Mouse (Mus musculus): ENCODE results near the gene Gls.

The Gls gene

DNA sequence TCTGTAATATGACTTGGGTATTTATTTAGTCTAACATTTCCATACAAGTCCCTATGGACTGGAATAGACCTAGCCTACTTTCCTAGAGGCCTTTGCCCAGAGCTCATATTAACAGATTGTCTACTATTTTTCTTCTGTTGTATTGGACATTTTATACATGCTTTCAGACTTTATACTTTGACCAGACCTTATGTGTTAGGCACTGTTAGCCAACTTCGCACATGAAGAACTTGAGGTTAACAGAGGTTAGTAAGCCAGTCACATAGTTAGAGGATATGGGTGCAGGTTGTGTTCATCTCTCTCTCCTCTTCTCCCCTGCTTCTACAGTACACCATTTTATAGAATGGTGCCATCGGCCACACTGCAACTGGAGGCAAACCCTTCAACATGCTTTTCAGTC lies 75.0 kb downstream of the Gls start:
- no peak for DNase-seq (ENCODE audit: low read depth, low spot score)

DNA sequence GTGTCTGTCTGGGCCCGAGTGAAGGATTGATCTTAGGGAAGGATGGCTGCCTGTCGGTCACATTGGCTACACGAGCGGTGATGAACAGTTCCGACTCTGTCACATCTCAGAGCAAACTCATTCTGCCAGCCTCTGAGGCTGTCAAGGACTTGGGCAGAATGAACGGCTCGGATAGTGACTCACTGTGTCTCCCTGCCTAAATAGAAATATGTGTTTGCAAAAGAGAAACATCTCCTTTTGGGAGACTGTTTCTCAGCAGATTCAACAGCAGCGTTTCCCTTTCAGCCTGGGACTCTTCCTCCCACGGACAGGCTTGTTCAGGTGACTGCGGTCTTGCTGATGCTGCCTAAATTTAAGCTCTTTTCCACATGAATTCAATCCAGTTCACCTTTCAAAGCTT lies 76.7 kb downstream of the Gls start:
- DNase-seq (ENCODE audit: low read depth, low spot score) = no peak

DNA sequence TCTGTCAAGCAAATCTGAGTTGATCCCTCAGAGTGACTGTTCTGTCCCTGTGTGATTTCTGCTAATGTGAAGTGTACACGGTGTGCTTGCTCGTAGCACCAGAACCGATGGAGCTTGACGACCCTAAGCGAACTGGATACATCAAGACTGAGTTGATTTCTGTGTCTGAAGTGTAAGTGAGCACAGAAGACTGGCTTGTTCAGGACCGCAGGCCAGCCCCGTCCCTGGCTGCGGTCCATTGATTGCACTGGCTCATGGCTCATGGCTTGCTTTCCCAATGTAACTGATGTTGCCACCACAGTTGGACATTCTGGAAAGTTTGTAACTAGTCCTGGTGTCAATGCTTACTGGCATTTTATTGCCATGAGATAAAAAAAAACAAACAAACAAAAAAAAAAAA lies 78.1 kb downstream of the Gls start:
- no peak for DNase-seq (ENCODE audit: low read depth, low spot score)

DNA sequence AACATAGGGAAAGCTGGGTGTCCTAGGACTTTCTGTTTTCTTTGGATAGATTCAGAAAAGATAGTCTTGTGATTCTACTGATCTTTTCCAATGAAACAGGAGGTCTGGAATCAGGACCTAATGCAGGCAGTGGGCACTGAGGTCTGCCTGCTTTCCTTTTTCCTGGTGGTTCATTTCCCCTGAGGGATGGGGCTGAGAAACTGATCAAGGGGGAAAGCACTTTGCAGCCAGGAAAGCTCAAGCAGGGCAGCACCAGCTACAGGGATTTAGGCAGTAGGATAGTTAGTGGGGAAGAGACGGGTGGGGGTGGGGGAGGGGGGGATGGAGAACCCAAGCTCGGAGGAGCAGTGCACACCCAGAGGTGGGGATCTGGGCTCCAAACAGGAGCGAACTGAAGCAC lies 80.1 kb downstream of the Gls start:
- no peak for DNase-seq (ENCODE audit: low read depth, low spot score)

DNA sequence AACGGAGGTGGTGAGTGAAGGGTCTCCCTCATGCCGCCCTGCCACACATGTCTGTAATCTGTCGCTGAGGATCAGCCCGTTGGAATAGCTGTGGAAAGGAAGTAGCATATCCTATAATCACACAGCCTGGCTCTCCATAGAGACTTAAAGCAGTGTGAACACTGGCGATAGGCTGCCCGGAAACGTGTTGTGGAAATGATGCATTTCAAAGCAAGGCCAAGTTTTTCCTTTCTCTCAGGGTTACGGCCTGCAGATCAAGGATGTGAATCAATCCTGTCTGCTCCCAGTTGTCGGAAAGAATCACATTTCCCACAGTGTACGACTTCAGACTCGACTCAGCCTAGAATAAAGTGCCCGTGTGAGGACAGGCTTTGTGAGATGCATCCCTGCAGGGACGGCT lies 80.7 kb downstream of the Gls start:
- DNase-seq (ENCODE audit: low read depth, low spot score) = no peak

DNA sequence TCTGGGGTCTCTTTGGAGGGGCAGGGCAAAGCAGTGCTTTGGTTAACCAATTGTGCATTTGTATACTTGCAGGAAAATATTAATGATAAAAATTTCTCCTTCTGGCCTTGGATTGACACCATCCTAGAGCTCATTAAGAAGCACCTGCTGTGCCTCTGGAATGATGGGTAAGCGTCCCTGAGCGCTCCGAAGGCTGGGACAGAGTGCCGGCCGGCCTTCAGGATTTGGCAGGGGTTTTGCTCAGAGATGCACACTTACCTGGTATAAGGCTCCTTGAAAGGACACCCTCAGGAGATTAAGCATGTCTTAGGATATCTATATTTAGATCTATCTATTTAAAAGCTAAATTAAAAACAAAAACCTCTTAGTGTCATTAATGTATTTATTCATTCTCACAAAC lies 81.9 kb downstream of the Gls start:
- no peak for DNase-seq (ENCODE audit: low read depth, low spot score)

DNA sequence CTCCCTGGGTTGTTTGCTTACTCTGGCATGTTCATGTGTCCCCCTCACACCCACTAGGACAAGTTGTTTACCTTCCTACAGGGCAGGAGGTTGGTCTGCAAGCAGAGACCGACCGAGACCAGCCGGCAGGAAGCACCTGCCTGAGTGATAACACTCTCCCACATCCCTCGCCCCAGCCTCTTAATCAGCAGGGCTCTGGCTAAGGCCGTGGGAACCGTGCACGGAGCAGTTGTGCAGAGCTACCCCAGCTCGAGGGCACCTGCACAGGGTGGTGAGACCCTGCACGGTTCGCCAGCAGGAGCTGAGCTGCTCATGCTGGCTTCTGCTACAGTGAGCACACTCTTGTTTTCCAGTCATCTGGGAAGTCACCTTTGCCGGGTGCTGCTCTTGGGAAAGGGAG lies 82.4 kb downstream of the Gls start:
- no peak for DNase-seq (ENCODE audit: low read depth, low spot score)

DNA sequence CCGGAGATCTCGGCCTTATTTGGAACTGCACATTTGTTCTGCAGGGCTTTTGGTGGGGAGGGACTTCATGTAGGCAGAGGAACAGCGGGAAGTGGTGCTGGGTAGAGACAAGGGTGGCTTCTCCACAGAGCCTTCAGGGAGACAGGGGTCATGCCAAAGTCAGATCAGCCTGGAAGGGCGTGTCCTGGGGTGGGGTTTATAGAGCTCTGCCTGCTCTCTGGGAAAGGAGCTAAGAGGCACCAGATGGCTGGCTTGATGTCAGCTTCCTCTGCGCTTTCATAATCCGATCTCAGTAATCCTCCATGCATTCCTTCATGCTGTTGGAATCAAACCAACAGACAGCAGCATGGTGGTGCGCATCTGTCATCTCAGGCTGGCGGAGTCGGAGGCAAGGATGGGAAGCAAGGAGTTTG lies 83.1 kb downstream of the Gls start:
- DNase-seq (ENCODE audit: low read depth, low spot score) = no peak

DNA sequence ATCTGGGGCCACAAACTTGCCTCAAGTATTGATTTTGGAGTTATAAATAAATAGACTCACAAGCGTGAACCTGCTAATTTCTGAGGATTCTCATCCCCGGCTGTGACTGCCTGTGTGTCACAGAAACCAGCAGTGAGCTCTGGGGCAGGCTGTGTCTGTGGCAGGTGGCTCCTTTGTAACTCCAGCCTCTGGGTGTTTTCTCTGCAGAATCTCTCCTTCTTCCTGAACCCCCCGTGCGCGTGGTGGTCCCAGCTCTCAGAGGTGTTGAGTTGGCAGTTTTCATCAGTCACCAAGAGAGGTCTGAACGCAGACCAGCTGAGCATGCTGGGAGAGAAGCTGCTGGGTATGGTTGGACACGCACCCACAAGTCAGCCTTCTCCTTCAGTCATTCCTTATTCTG lies 84.3 kb downstream of the Gls start:
- DNase-seq (ENCODE audit: low read depth, low spot score) = no peak

DNA sequence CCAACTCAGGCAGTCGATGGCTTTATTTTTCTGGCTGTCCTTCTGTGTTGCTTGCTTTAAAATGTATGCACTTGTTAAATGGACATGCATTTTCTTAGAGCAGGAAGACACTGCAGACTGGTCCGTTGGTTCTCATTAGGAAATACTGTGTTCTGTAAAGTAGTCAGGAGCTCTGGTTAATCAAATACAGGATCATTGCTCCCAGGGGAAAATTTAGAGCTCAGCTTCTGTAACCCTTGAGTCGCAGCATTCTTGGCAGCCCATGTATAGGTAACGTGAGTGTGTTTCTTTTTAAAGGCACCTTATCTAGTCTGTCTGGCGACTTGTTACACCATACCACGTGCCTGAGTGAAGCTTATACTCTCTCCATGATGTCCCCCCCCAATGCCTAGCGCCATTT lies 84.9 kb downstream of the Gls start:
- no peak for DNase-seq (ENCODE audit: low read depth, low spot score)

DNA sequence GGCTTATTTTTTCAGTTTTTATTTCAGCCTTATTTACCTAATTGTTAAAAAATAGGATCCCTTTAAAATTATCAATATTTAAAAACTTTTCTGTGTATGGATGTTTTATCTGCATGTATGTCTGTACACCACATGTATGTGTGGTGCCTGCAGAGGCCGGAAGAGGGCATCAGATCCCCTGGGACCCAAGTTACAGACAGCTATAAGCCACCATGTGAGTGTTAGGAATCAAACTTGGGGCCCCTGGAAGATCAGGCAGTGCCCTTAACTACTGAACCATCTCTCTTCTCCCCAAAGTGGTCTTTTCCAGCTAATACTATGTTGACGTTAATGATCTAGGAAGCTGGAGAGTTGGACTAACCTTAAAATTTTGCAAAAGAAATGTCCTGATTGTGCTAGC lies 85.6 kb downstream of the Gls start:
- no peak for DNase-seq (ENCODE audit: low read depth, low spot score)

DNA sequence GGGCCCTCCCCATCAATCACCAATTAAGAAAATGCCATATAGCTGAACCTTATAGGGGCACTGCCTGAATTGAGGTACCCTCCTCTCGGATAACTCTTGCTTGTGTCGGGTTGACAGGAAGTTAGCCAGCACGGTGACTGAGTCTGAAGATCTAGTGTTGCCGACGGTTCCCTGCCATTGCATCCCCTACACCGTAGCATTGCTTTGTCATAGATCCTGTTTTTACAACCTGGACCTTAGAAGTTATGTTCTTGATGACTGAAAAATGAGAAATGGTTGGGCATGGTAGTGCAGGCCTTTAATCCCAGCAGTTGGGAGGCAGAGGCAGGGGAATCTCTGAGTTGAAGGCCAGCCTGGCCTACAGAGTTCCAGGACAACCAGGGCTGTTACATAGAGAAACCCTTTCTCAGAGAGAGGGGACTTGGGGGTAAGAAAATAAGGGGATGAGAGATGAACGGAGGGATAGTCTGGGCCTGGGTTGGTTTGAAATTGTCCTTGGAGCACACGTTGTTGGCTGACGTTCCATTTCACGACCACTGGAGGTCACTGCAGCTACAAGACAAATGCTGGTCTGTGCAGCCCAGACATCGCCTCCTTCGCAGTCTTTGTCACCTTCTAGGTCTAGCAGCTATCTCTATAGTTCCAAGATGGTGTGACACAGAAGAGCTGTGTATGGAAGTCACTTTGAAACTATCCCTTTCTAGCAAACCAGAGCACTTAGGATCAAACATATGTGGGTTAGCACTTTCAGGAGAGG lies 86.6 kb downstream of the Gls start:
- peak; percentile 28 for DNase-seq (ENCODE audit: low read depth, low spot score)

DNA sequence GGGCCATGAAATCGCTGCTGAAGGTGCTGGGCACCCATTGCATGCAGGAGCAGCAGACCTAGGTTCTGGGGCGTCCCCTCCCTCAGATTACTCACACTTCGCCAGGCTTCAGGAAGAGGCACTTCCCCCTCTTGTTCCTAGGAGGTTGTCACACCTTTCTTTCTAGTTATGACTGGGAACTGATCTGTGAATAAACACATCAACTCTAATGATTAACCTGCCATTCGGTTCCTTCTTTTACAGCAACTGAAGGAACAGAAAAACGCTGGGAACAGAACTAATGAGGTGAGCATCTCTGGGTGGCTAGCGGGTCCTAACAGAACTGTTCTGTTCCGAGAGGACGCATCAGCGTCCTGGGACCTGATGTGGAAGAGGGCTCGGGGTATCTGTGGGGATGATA lies 88.1 kb downstream of the Gls start:
- no peak for DNase-seq (ENCODE audit: low read depth, low spot score)

DNA sequence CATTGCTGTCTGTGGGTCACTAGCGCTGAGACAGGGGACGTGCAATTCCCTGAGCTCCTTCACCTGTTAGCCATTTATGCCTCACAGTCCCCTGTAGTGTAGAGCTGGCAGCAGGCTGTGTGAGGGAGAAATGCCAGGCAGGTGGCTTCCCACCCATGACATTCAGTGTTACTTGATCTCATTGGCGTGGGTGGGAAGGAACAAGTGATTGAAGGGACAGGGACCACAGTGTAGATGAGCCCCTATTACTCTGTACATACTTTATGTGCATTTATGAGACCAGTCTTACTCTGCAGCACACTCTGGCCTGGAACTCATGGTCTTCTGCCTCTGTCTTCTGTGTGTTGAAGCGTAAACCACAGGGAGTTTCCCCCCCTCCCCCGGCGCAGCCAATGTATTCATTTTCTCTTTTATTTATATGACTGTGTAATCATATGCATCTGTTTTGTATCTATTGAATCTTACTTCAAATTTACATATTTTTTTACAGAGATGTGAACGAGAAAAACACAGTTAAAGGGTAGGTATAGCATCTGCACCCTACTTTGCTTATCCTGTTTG lies 89.4 kb downstream of the Gls start:
- DNase-seq (ENCODE audit: low read depth, low spot score) = no peak

DNA sequence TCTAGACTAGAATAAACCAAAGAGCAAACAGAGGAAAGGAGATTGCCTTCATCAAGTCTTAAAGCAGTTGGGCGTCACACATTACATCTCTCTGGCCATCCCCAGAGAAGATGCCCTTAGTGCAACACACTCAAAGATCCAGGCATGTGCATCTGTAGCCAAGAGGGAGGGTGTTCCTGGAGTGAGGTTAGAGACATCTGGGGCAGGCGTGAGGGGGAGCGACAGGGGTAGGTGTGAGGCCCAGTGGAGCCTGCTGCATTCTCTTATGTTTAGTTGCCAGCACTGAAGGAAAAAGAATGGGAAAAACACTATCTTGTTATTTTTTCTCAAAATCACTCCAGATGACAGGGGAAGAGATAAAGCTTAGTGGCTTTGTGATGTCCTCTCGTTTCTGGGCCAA lies 89.8 kb downstream of the Gls start:
- no peak for DNase-seq (ENCODE audit: low read depth, low spot score)

DNA sequence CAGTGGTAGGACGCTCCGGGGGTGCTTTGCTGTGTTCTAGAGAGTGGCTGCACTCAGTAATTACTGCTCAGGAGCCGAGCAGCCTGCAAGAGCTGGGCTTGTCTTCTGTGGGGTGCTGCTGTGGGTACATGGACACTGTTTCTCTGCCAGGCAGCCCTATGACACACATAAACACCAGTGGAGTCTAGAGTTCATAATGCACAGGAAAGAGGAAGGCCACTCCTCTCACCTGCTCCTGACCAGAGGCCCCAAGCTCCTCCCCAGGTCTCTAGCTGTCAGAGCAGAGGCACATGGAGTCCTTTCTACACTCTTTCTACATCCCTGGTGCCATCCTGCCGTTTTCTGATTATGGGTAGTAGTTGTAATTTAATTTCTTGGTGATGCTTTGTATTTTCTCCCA lies 90.9 kb downstream of the Gls start:
- no peak for DNase-seq (ENCODE audit: low read depth, low spot score)

DNA sequence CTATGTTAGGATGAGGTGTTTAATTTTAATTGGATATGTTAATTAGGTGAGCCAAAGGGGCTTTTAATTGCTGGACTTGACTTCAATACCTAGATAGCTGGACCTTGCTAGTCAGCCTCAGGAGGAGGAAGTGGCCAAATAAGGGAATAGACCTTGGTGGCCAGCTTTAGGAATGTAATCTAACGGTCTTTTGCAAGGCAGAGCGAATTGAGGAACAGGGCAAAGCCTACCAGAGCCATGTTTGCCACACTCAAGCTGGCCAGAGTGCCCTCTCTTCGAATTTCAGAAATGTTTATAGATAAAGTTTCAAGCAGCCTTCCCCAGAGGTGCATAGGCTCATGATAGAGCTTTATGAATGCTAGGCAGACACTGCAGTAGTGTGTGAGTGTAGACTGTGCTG lies 91.5 kb downstream of the Gls start:
- no peak for DNase-seq (ENCODE audit: low read depth, low spot score)

DNA sequence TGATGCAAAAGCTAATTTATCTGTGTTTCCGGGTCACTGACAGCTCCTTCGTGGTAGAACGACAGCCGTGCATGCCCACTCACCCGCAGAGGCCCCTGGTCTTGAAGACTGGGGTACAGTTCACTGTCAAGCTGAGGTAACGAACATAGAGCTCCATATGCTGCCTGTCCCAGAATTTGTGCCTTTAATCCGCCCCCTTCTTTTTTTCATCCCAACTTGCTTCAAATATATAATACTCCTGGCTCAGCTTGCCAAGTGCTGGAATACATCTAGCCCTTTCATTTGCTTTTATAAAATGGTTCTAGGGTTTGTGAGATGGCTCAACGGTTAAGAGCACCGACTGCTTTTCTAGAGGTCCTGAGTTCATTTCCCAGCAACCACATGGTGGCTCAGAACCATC lies 92.5 kb downstream of the Gls start:
- DNase-seq (ENCODE audit: low read depth, low spot score) = no peak

DNA sequence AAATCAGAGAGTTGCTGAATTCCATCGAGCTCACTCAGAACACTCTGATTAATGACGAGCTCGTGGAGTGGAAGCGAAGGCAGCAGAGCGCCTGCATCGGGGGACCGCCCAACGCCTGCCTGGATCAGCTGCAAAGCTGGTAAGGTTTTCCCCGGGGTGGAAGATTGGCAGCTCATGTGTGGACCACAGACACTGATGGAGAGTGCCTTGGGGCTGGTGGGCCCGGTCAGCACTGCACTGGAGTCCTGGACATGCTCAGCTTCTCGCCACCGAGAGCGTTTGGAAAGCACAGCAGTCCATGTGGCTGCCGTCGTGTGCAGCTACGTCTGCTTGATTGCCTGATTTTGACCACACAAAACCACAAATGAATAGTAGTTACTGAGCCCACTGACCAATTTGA lies 95.7 kb downstream of the Gls start:
- DNase-seq (ENCODE audit: low read depth, low spot score) = no peak

DNA sequence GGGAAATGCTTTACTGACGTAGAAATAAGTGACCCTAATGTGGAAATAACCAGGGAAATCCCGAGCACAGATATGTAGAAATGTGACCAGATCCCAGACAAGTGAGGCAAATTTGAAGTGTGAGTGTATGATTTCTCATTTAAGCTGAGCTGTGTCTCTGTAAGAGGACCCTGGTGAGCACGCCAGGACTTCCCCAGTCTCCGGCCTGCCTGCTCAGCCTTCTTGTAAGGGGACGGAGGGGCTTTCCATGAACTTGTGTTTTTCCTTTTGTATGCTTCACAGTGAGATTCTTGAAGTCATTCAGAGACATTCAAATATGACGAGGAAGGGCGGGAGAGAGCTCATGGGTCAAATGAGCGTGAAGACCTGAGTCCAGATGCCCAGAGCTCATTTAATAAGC lies 99.8 kb downstream of the Gls start:
- DNase-seq (ENCODE audit: low read depth, low spot score) = no peak

DNA sequence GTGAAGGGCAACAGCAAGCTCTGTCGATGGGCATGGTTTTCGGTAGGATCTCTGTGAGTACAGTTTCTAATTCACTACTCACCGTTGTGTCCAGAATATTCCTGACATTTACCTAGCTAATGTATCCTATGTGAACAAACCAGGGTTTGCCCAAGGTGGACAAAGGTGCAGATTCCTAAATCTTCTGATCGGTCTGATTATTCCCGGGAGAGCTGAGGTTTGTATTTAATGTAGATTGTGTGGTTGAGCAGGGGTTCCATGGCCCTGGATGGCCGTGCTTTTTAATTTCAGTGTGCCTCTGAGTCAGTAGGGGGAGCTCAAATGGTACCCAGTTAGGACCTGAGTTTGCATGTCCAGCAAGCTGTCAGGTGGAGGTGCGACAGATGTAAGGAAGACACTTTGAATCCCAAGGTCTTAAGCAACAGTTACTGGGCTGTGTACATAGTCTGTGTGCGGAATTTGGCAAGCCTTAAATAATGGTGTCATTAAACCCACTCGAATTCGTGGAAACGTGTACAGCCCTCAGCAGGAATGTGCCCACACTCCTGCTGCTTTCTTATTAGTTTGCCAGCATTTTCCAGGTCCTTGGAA lies 101.2 kb downstream of the Gls start:
- DNase-seq (ENCODE audit: low read depth, low spot score) = no peak

DNA sequence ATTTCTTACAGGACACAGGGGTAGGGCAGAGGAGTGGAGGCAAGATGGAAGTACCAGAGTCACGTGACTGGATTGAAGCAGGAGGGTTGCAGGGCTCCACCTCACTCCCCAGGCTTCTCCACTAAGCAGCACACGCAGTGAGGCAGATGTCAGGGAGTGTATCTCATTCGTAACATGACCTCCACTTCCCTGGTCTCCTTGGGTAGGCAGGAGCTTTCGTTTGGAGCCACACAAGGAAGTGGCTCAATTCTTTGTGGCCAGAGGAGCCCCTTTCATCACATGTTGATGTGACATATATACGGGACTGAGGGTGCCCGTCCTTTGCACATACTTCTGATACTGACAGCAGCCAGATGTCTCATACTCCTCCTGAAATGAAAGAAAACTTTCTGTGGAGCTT lies 103.2 kb downstream of the Gls start:
- no peak for DNase-seq (ENCODE audit: low read depth, low spot score)

DNA sequence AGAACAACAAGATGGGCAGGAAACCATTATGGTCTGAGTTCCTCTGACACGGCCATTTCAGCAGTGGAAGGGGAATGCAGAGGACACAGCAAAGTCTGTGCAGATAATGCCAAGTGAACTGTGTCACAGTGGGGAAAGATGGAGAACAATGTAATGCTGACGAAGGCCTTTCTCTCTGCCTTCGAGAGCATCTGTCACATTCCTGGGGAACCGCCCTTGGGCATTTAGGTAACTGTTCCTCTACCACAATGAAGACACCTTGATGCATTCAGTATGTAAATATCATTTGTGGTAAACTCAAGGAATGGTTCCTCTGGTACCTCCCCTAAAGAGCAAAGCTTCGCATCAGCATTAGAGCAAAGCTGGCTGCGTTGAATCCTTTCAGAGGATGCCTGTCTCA lies 105.7 kb downstream of the Gls start:
- no peak for DNase-seq (ENCODE audit: low read depth, low spot score)

DNA sequence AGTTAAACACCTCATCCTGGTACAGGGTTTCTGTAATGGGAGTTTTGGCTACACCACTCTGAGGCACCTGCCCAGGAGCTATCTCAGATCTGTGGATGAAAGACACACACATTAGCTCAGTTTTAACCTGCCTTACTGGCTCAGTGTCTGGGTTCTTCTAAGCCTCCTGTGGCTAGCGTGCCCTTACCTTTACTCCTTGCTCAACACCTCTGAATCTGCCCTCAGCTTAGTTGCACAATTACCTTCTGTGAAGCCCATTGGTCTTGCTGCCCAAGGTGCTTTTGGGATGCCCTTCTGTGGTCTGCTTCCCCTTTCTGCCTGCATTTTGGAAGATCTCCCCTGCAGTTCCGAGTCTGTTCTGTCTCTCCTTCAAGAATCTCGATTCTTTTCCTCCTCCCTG lies 108.2 kb downstream of the Gls start:
- no peak for DNase-seq (ENCODE audit: low read depth, low spot score)

Data from WW6 (cell line).